Mouse (Mus musculus) liver, postnatal 0 days (tissue): ENCODE data around the gene Ints3. TPM values are rescaled to one million over a fixed set of nuclear protein-coding genes. Genes with fewer than 3 reads are reported as not detected.

Experiments
- ATAC-seq: fragments of 200-750 bp; cut with Nextera tagmentation; 2 replicates; pipeline ENCODE4 v1.8.0; 2017; ENCODE audit warnings: mild to moderate bottlenecking, moderate library complexity
- DNase-seq: peaks from one replicate; pipeline ENCODE4 v3.0.0-alpha.2; 2016
- H3K27ac ChIP-seq: fragments of 300-500 bp; sonication (generic); 2 replicates; pipeline ENCODE4 v1.5.1; 2014; ENCODE audit warnings: antibody characterized with exemption, moderate library complexity, mild to moderate bottlenecking, low read depth
- H3K27me3 ChIP-seq: fragments of 300-500 bp; sonication (generic); 2 replicates; pipeline ENCODE4 v1.6.1; 2014; ENCODE audit warnings: low read length, control low read depth, mixed read lengths; ENCODE audit not compliant: insufficient read depth
- H3K36me3 ChIP-seq: fragments of 300-500 bp; sonication (generic); replicated peaks from 2 replicates; pipeline ENCODE4 v1.6.1; 2014; ENCODE audit warnings: mild to moderate bottlenecking, control low read depth, low read length, moderate library complexity, mixed read lengths; ENCODE audit not compliant: insufficient read depth
- H3K4me1 ChIP-seq: fragments of 300-500 bp; sonication (generic); 2 replicates; pipeline ENCODE4 v1.6.1; 2014; ENCODE audit warnings: antibody characterized with exemption, mild to moderate bottlenecking, control low read depth; ENCODE audit not compliant: insufficient read depth
- H3K4me2 ChIP-seq: fragments of 300-500 bp; sonication (generic); 2 replicates; pipeline ENCODE4 v1.6.1; 2014; ENCODE audit warnings: low read depth, mild to moderate bottlenecking, low read length, moderate library complexity, mixed read lengths
- H3K4me3 ChIP-seq: fragments of 300-500 bp; sonication (generic); 2 replicates; pipeline ENCODE4 v1.5.1; 2014; ENCODE audit warnings: low read depth, low read length
- H3K9ac ChIP-seq: fragments of 300-500 bp; sonication (generic); replicated peaks from 2 replicates; pipeline ENCODE4 v1.6.1; 2014; ENCODE audit warnings: mild to moderate bottlenecking, moderate library complexity
- H3K9me3 ChIP-seq: fragments of 300-500 bp; sonication (generic); 2 replicates; pipeline ENCODE4 v1.6.1; 2016; ENCODE audit warnings: mild to moderate bottlenecking, control low read depth, low read length, mixed read lengths
- CTCF ChIP-seq: sonication (generic); IDR thresholded peaks from 2 replicates; pipeline ENCODE4 v1.5.1; 2016; ENCODE audit warnings: antibody characterized with exemption, low read depth
- EP300 ChIP-seq: IDR thresholded peaks from 2 replicates; pipeline ENCODE4 v1.6.1; 2016; ENCODE audit warnings: antibody characterized with exemption, low read depth, mild to moderate bottlenecking
- WGBS: fragments of 180-500 bp; shearing (Covaris S2); extraction: QIAGEN DNeasy Blood & Tissue Kit; methylation state at CpG from one replicate; pipeline ENCODE4 v1.1.7; 2014; ENCODE audit not compliant: insufficient replicate concordance; 5-methylcytosine and 5-hydroxymethylcytosine counted together
- polyA plus RNA-seq: library from polyadenylated mRNA; unstranded; fragments of >200 nt; fragmentation: Nextera tagmentation; extraction: Ambion mirVana; gene quantifications from 2 replicates; pipeline ENCODE4 v1.2.1, GENCODE M21; 2015

Gene Ints3
- polyA plus RNA-seq, result 4.0 and 4.6 TPM in 2 replicates

GRCm38 (mm10) chr3:90433381-90434020 lies at the start of gene Ints3:
Gene Ints3 (minus strand): TSS chr3:90433622.
- H3K4me1 ChIP-seq, result peaks cover 39% of the 10 kb centered on the region
- TF ChIP-seq CTCF (no peak), EP300 (0 out of 2 replicates have a peak, but pooled peaks have one; percentile 35)
- H3K27me3 ChIP-seq, result no peaks in the 10 kb centered on the region

GRCm38 (mm10) chr3:90475831-90476611 lies 42.6 kb upstream of the Ints3 start, which contains the start of gene Ilf2:
Gene Ilf2 (plus strand): TSS chr3:90476126.
- TF ChIP-seq CTCF (peak; percentile 76), EP300 (peak; percentile 77)

More at GRCm38 (mm10) chr3:90433381-90434020, at the start of gene Ints3:
- Histone ChIP-seq H3K4me2 (peak within 1 kb of the TSS; percentile 100), H3K9me3 (no peaks in the 10 kb centered on the region), H3K36me3 (no peaks in the 10 kb centered on the region; the same call in 1 of the 2 replicates), H3K4me3 (peak within 1 kb of the TSS; percentile 86), H3K27ac (peak within 1 kb of the TSS; percentile 99), H3K9ac (peak within 1 kb of the TSS; percentile 93)
- DNase-seq (peak; percentile 98), ATAC-seq (peak; percentile 99)
- WGBS, result under 1% methylated on average over 52 of the region's 52 CpGs

GRCm38 (mm10) chr3:90475151-90475830 lies 41.9 kb upstream of the Ints3 start:
- Histone ChIP-seq H3K9me3 (no peaks in the 10 kb centered on the region), H3K36me3 (peaks cover 6% of the 10 kb centered on the region), H3K9ac (no peak overlapping the region), H3K4me2 (peak overlapping the region; percentile 62), H3K27ac (no peak overlapping the region), H3K4me1 (0 out of 2 replicates have a peak, but pooled peaks cover 9% of the 10 kb centered on the region), H3K4me3 (peak overlapping the region; percentile 47), H3K27me3 (no peaks in the 10 kb centered on the region)
- ATAC-seq (peak; percentile 2; the same call in 1 of the 2 replicates), DNase-seq (no peak)
- TF ChIP-seq CTCF (no peak), EP300 (no peak)
- 37% methylated on average over 15 of the region's 16 CpGs for WGBS

More at GRCm38 (mm10) chr3:90475831-90476611, 42.6 kb upstream of the Ints3 start, which contains the start of gene Ilf2:
- Histone ChIP-seq H3K36me3 (peaks cover 13% of the 10 kb centered on the region), H3K4me3 (peak within 1 kb of the TSS; percentile 98), H3K9ac (peak within 1 kb of the TSS; percentile 98), H3K9me3 (no peaks in the 10 kb centered on the region), H3K4me1 (0 out of 2 replicates have a peak, but pooled peaks cover 9% of the 10 kb centered on the region), H3K4me2 (peak within 1 kb of the TSS; percentile 76), H3K27me3 (no peaks in the 10 kb centered on the region), H3K27ac (peak within 1 kb of the TSS; percentile 95)
- DNase-seq, result peak; percentile 95
- peak; percentile 100 for ATAC-seq
- WGBS, result under 1% methylated on average over 45 of the region's 45 CpGs

GRCm38 (mm10) chr3:90472213-90472612 lies 38.8 kb upstream of the Ints3 start:
- peak; percentile 77 for TF ChIP-seq CTCF
- no peak for TF ChIP-seq EP300
- Histone ChIP-seq H3K9me3 (no peaks in the 10 kb centered on the region), H3K9ac (no peak overlapping the region), H3K27ac (no peak overlapping the region), H3K4me1 (0 out of 2 replicates have a peak, but pooled peaks cover 7% of the 10 kb centered on the region), H3K36me3 (no peaks in the 10 kb centered on the region), H3K4me3 (no peak overlapping the region), H3K27me3 (no peaks in the 10 kb centered on the region), H3K4me2 (no peak overlapping the region)
- ATAC-seq (no peak), DNase-seq (peak; percentile 52)
- WGBS, result 19% methylated on average over 3 of the region's 3 CpGs

- H3K36me3 ChIP-seq, result no peaks in the 10 kb centered on the region
- H3K9me3 ChIP-seq, result no peaks in the 10 kb centered on the region
- H3K4me3 ChIP-seq, result no peak overlapping the region
- H3K9ac ChIP-seq, result no peak overlapping the region
- ATAC-seq (no peak), DNase-seq (no peak)
- 90% methylated on average over 10 of the region's 10 CpGs for WGBS
- peaks cover 29% of the 10 kb centered on the region for H3K27me3 ChIP-seq
- H3K4me2 ChIP-seq, result no peak overlapping the region
- no peak overlapping the region for H3K27ac ChIP-seq
- peaks cover 11% of the 10 kb centered on the region for H3K4me1 ChIP-seq
- TF ChIP-seq EP300 (no peak), CTCF (no peak)
Observed at GRCm38 (mm10) chr3:90467618-90468300, 34.3 kb upstream of the Ints3 start.
